Comparison of ENCODE assay signal across 8 mouse cellular contexts in the genomic region with DNA sequence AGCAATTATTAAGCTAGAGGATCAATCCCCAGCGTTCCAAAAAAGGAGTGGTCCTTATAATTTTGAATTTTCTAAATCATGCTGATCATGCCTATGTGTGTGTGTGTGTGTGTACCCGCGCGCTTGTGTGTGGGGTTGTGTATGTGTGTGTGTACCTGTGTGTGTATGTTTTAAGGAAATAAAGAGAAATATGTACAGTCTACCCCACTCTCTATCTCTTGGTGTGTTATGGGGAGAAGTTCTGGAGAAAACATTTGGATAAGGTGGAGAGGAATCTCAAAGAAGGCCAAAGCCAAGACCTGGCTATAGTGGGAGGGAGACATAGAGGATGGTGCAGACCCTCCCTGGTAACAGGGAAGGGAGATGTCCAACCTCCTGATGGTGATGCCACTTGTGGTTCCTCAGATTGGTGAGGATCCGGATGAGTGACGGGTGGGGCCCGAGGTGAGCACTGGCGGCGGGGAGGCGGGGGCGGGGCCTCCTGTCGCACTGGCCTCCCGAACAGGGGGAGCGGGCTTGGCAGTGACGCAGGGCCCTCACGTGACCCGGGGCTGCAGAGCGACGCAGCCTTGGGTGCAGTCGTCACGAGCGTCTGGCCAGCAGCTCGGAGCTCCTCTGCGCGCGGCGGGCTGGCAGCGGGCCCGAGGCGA. TPM values are rescaled to one million over a fixed set of nuclear protein-coding genes. Genes with fewer than 3 reads are reported as not detected.
A peak's percentile ranks its signal among the peaks of the same experiment; 100 is the strongest.
DNase-seq lines count a peak whose midpoint lies in the region; ATAC-seq and TF ChIP-seq lines count a peak whose summit lies in the region.
"Not testable (repeated sequence)": the region's sequence is repeated elsewhere in the genome, so short reads cannot be mapped to it uniquely, and the experiment has no call there.

A gene (plus strand): TSS at position 511 of the 650 bp plus-strand sequence.

- WGBS in forebrain, embryonic 12.5 days, result 56% methylated on average over 6 of the region's 30 CpGs
- 49% methylated on average over 7 of the region's 30 CpGs for WGBS in midbrain, embryonic 14.5 days

- not testable (repeated sequence) for TF ChIP-seq CTCF in brain, embryonic 14.5 days (IDR thresholded peaks at IDR 0.05; ENCODE audit: borderline replicate concordance, extremely low read depth, insufficient read depth, insufficient read length)

- H3K27ac ChIP-seq in forebrain, embryonic 12.5 days, result peak within 1 kb of the TSS; percentile 61
- H3K27ac ChIP-seq in midbrain, embryonic 14.5 days (replicated peaks; ENCODE audit: low read depth, low read length), result peak within 1 kb of the TSS; percentile 70

- H3K4me3 ChIP-seq in forebrain, embryonic 12.5 days (replicated peaks), result peak within 1 kb of the TSS; percentile 43
- peak within 1 kb of the TSS; percentile 42 for H3K4me3 ChIP-seq in midbrain, embryonic 14.5 days (replicated peaks; ENCODE audit: low read depth, low read length)

- DNase-seq in B cell, adult 2 months, result peak; percentile 50 to 54
- peak; percentile 52 for DNase-seq in brain, embryonic 14.5 days (ENCODE audit: low read depth)
- DNase-seq in heart, postnatal 10 days, result peak; percentile 35 to 38
- peak; percentile 61 for DNase-seq in kidney, postnatal 10 days
- DNase-seq in liver, result peak; percentile 41
- peak; percentile 30 for DNase-seq in midbrain, embryonic 14.5 days
- DNase-seq in spleen, adult 18-20 months, result peak; percentile 16 to 28

- H3K36me3 ChIP-seq in forebrain, embryonic 12.5 days (replicated peaks); midbrain, embryonic 14.5 days (ENCODE audit: control insufficient read depth, insufficient read depth, low read length): not testable (repeated sequence)

- H3K4me2 ChIP-seq in forebrain, embryonic 12.5 days, result peak within 1 kb of the TSS; percentile 52
- H3K4me2 ChIP-seq in midbrain, embryonic 14.5 days (ENCODE audit: low read length), result peak within 1 kb of the TSS; percentile 63

- ATAC-seq in forebrain, embryonic 12.5 days (ENCODE audit: low FRiP score), result peak; percentile 99
- ATAC-seq in midbrain, embryonic 14.5 days (ENCODE audit: low FRiP score, low TSS enrichment), result peak; percentile 98

- H3K9ac ChIP-seq in forebrain, embryonic 12.5 days, result peak within 1 kb of the TSS; percentile 54
- H3K9ac ChIP-seq in midbrain, embryonic 14.5 days (replicated peaks; ENCODE audit: low read length), result peak within 1 kb of the TSS; percentile 44

- intact Hi-C loops in heart, postnatal 10 days (cut with DNase I), result not testable (repeated sequence)

- H3K4me1 ChIP-seq in forebrain, embryonic 12.5 days, result peaks cover 12% of the 10 kb centered on the region
- H3K4me1 ChIP-seq in midbrain, embryonic 14.5 days (ENCODE audit: control insufficient read depth, insufficient read depth, low read length), result 0 out of 2 replicates have a peak, but pooled peaks cover 11% of the 10 kb centered on the region

- not testable (repeated sequence) for TF ChIP-seq POLR2A in brain, embryonic 14.5 days (IDR thresholded peaks at IDR 0.05; ENCODE audit: borderline replicate concordance, extremely low read depth, insufficient read depth, insufficient read length, poor library complexity, severe bottlenecking)

- not testable (repeated sequence) for H3K27me3 ChIP-seq in forebrain, embryonic 12.5 days; midbrain, embryonic 14.5 days (ENCODE audit: control insufficient read depth, insufficient read depth, low read length)

- not testable (repeated sequence) for H3K9me3 ChIP-seq in forebrain, embryonic 12.5 days; midbrain, embryonic 14.5 days (ENCODE audit: control insufficient read depth, low read length)

RNA-seq across cellular contexts. Expression of the gene that starts here (rescaled TPM):
- 619 and 631 TPM in 2 replicates for polyA plus RNA-seq in brain, embryonic 14.5 days (2012; rRNA removed)
- polyA plus RNA-seq in forebrain, embryonic 12.5 days (2016; fragmentation: Nextera tagmentation; extraction: Ambion mirVana), result 632 and 641 TPM in 2 replicates
- total RNA-seq in heart, postnatal 10 days (2021), result 10 to 100 TPM; 84.6 to 84.9 TPM
- polyA plus RNA-seq in midbrain, embryonic 14.5 days (2014; fragmentation: Nextera tagmentation; extraction: Ambion mirVana), result 670 and 741 TPM in 2 replicates

Comparison
In these comparisons a context has a peak if more than half of its experiments do, and no peak if none do; other contexts are left out.
1. Peak in every context shown above with its lines: DNase-seq, ATAC-seq, H3K4me3 ChIP-seq and H3K27ac ChIP-seq.